Mouse (Mus musculus) MEL-GATA-1-ER (cell line): Measurements from ENCODE around the gene Unk.
"Not testable (repeated sequence)": the region's sequence is repeated elsewhere in the genome, so short reads cannot be mapped to it uniquely, and the experiment has no call there.

ENCODE experiments used
- DNase-seq: peaks from one replicate; pipeline ENCODE4 v3.0.0-alpha.2; 2012; ENCODE audit warnings: low read depth; ENCODE audit errors: extremely low read depth

Gene Unk

DNA sequence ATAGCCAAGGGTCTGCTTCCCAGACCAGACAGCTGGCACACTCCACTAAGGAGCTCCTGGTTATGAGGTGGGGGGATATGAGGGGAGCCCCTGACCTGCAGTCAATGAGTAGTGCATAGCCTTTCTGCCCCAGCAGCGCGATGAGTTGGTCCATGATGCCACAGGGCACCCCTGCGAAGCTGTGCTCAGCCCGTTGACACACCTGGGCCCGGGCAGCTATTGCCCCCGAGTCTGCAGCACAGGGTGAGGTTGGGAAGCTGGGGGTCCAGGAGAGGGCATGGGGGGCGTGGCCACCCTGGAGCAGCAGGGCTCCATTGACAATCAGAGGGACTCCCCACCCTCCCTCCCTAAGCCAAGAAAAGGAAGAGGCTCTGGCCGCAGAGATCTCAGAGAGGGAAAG lies 20.0 kb upstream of the Unk start:
- no peak for DNase-seq

DNA sequence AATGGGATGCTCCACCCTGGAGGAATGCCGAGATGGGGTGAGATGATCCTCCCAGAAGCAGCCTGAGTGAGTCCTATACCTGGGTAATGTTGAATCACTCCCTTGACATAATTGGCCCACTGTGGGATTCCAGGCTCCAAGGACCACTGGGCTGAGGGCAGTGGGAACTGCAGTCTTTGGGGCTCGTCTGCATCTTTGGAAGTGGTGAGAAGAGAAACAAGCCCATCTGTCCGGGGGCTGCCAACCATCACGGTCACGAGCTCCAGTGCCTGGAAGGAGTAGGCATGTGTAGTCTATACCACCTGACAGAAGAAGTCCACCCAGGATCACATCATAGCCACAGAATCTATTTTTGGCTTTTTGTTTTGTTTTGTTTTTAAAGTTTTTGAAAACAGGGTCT lies 19.2 kb upstream of the Unk start:
- DNase-seq, result no peak

DNA sequence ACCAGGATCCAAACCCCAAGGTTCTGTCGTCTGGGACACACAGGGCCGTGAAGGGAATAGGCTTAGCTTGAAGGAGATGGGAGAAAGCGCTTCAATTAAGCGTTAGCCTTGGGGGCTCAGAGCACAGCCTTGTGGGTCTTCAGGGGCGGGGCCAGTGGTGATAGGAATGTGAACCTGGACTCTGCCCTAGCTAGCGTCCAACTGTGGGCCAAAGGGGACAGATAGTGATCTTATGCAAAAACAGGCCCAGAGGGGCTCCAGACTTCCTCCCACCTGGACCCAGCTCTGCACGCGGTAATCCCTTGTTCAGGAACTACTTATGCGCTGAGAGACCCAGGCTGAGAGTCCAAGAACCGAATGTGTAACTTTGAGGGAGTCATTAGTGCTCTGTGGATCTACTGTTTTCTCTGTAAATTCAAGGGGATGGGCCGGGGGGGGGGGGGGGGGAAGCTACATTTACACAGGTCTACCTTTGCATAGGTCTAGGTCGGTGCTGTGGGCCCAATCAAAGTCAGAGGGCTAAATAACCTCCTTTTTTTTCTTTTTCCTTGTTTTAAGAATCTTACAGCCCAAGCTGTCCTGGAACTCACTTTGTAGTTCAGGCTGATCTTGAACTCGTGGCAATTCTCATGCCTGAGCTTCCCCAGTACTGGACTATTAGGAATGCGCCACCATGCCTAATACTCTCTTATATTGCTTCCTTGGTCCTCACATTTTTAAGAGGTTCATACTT lies 18.4 kb upstream of the Unk start:
- no peak for DNase-seq

DNA sequence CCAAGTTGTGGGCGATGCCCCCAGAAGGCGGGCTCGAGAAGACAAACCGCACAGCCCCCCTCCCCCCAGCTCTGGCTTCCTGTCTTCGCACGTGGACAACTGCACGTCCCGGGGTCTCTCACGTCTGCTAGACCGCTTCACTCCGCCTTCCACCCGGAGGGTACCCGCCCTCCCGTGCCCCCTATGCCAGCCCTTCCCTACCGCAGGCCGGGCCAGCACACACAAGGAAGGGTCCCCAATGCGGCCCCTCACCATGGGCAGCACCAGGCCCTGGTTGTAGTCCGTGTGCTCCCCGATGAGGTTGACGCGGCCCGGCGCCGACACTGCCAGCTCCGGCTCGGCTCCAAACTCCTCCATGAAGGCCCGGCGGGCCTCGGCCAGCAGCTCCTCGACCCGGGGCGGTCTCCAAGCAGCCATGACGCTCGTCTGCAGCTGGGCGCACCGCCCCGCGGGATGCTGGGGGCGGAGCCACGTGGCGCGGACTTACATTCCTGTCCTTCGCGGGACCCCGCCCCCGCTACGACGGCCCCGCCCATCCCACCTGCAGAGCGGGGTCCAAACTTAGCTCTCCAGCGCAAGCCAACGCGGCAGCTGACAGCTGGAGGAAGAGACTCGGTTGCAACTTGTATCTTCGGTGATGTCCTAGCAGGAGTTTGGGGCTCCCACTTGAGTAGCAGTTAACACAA lies 17.7 kb upstream of the Unk start, which contains the start of gene Galk1:
Gene Galk1 (minus strand): TSS at position 458 of the 686 bp plus-strand sequence.
- DNase-seq, result peak; percentile 75

DNA sequence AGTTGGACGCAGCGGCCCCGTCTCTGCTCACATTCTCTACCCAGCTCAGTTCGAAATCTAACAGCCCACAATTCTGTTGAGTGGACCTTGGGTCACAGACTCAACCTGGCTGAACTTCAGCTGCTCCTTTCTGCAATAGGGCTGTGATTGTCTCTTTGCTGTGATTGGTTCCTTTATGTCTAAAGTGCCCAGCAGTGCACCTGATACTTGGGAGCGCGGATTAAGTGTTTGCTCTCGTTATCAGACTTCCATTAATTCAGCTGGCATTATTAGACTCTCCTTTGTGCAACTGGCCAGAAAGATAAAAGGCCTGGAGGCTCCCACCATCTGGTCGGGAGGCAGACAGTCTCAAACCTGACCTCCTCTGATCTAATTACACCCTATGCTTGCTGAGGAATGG lies 15.3 kb upstream of the Unk start:
- DNase-seq, result no peak

DNA sequence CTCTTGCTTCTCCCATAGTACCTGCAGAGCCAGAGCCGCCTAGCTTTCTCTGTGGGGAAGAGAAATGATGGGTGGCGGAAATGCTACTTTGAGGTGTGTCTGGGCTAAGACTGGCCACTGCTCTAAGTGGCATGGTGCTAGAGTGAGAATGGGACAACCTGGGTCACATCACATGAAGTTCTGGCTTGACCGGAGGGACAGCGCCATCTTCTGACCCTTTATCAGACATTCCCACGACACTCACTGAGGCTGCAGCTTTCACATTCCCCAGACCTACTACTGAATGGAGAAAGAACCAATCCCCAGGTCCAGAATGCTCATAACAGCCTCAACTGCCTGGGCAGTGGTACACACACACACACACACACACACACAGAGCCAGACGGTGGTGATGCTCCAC lies 12.0 kb upstream of the Unk start:
- DNase-seq, result no peak

DNA sequence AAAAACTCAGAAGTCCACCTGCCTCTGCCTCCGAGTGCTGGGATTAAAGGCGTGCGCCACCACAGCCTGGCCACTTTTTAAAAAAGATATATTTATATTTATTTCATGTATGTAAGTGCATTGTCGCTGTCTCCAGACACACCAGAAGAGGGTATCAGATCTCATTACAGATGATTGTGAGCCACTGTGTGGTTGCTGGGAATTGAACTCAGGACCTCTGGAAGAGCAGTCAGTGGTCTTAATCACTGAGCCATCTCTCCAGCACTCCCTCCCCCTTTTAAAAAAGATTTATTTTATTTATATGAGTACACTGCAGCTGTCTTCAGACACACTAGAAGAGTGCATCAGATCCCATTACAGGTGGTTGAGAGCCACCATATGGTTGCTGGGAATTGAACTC lies 11.3 kb upstream of the Unk start:
- not testable (repeated sequence) for DNase-seq

DNA sequence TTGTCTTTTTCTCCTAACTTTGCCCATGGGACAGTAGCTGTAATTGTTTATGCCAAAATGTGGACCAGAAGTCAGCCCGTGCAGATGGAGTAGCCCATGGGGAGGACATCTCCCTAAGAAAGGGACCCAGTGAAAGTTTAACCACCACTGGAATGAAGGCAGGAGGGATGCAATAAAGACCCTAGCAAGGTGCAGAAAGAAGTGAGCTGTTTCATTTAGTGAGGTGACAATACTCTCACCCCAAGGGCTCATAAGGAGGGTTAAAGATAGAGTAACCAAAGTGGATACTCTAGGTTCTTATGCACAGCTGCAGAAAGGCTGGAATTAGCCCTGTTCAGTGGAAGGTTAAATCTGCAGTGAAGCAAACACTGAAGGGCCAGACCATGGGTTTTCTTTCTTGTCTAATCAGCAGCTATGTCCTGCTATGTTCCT lies 10.7 kb upstream of the Unk start:
- no peak for DNase-seq

DNA sequence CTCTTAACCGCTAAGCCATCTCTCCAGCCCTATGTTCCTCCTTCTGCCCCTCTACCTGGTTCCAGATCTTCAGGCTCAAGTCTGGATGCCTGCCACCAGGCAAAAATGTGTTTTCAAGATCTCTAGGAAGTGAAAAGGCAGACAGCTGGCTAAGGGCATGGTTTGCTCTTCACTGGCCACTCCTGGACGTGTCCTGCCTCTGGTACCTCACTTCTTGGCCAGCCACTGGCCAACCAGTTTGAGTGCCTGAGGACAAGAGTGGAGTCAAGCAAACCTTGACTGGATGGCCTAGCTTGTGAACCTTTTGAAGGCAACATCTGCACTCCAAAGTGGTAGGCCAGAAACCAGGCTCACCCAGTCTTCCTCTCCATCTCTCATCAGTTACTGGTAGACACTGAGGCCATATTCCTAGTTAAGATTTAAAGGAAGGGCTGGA lies 10.1 kb upstream of the Unk start:
- DNase-seq, result no peak

DNA sequence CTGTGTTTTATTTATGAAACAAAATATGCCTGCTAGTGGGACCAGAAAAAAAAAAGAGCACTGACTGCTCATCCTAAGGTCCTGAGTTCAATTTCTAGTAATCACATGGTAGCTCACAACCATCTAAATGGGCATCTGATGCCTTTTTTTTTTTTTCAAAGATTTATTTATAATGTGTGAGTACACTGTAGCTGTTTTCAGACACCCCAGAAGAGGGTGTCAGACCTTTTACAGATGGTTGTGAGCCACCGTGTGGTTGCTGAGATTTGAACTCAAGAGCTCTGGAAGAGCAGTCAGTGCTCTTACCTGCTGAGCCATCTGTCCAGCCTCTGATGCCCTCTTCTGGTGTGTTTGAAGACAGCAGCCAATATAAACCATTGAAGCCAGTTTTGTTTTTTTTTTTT lies 9.6 kb upstream of the Unk start:
- DNase-seq, result no peak

DNA sequence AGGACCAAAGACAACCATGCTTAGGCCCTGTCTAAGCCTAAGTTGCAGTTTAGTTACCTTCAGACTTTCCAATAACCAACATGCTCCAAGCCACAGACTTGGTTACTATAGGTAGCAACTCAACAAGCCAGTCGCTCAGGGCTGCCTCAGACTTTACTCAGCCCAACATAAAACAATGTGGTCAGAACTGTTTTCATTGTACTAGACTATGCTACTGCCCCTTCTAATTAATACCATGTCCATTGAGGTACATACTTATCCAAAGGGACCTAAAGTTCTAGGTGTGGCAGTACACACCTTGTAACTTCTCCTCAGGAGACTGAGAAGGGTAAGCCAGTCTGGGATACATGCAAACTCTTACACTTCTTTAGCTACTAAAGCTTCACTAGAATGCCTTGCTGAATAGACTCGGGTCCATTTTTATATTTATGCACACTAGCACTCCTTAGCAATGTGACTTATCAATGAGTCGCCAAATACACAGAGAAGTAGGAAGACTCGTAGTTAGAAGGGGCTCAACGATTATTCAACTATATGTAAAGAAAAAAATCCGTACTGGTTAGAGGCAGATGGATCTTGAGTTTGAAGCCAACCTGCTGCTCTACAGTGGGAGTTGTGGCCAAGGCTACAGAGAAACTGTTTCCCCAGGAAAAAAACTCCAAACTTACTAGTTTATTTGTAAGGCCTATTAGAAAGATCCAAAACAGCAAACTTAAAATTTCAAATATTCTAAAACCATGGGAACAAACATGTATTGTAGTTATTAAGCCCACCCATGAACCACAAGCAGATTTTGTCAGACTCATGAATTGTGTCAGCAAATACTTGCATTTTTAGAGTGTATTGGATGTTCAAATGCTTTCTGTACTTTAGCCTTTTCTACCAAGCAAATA lies 8.5 kb upstream of the Unk start:
- no peak for DNase-seq

DNA sequence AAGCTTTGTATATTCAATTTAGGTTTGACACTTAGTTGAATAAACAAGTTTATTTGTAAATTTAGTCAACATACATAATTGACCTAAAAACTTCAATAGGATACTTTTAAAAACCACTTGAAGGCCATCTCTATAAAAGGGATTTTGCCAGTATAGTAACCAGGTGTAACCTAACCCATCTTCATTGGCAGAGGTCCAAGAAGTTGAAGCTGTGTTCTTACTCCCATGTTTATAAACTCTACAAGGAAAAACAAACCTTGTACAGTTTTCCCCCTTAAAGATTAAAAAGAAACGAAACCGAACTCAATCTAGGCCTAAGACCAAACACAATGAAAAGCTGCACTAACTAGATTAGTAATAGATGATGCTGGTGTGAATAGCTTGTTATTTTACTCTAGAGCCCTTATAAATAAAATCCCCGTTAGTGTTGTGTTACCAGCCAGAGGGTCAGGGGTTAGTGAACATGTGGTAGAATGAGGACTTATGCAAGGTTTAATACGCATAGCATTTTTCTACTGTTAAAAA lies 7.8 kb upstream of the Unk start:
- no peak for DNase-seq

DNA sequence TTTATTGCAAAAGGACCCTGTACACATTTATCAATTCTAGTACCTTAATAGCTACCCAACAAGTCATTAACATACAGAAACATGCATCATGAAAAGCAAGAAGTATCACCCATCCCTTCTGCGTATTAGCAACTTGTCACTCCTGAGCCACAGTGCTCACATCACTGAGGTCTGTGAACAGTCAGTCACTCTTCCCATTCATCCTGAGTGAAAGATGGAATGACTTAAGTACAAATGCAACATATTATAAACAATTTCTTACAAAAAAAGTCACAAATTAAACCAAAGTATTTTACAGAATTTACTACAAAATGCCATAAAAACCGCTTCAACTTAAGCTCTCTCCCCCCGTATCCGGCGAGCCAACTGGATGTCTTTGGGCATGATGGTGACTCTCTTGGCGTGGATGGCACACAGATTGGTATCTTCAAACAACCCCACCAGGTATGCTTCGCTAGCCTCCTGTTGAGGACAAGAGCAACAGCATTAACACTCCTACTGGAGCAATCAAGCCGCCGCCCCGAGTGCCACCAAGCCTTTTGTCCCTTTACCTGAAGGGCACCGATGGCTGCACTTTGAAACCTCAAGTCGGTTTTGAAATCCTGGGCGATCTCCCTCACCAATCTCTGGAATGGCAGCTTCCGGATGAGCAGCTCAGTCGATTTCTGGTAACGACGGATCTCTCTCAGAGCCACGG lies 6.9 kb upstream of the Unk start:
- DNase-seq, result not testable (repeated sequence)

DNA sequence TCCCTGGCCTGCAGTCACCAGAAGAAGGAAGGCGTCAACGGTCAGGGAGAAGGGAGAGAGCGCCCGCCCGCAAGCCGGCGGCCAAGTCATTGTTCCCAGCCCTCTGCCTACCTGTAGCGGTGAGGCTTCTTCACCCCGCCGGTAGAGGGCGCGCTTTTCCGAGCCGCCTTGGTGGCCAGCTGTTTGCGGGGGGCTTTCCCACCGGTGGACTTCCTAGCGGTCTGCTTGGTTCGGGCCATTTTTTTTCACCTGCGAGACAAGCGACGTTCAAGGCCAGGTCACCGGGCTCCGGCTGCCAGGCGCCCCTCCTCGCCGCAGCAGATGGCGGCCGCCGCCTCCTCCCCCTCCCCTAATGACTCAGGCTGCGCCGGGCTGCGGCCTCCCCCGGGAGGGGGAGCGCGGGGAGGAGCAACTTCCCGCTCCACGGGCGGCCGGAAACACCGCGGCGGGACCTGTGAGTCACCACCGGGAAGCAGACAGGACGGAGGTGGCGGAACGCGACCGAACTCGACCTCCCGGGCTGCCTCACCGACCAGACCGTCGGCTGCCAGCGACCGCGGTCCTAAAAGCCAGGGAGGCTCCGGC lies 6.3 kb upstream of the Unk start:
- DNase-seq, result no peak

DNA sequence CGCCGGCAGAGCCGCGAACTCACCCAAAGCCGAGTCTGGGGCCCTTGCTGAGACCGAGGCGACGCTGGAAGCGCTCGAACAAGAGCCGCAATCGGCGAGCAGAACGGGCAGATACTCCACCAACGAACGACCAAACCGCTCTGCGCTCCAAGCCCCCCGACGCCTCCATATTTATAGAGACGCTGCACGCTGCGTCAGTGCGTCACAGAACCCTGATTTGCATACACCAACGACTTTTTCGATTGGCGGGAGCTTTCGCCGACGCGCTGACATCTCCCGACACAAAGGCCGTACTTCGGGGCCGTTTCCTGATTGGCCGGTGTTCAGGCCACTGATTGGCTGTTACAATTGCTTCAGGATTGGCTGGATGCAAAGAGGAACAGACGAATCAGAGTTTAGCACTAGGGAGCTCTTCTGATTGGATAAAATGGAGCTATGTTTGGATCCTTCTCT lies 5.7 kb upstream of the Unk start:
- peak; percentile 99 for DNase-seq

DNA sequence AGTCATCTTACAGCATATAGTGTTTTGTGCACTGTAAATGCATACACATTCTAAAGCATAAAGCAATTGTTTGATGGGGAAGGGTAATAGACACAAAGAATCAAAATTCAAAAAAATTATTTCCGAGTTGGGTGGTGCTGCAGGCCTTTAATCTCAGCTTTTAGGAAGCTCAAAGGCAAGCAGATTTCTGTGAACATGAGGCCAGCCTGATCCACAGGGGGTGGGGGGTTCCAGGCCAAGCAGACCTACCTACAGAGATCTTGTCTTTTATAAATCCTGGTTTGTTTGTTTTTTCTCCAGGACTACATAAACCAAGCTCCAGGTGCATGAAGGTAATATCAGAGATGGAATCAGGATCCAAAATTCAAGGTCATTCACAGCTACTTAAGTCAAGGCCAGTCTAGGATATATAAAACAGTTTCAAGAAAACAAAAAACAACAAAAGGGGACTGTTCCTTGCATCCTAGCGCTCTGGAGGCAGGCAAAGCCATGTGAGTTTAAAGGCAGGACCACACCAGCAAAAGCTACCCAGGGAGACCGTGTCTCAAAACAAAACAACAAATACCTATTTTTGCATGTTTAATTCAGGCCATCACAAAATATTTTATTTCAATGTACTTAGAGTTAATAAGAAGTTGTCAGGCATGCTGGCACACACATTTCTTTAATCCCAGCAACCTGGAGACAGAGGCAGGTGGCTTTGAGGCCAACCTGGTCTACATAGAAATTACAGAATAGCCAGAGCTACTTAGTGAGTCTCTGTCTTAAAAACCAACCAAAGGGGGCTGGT lies 4.9 kb upstream of the Unk start:
- DNase-seq, result no peak

DNA sequence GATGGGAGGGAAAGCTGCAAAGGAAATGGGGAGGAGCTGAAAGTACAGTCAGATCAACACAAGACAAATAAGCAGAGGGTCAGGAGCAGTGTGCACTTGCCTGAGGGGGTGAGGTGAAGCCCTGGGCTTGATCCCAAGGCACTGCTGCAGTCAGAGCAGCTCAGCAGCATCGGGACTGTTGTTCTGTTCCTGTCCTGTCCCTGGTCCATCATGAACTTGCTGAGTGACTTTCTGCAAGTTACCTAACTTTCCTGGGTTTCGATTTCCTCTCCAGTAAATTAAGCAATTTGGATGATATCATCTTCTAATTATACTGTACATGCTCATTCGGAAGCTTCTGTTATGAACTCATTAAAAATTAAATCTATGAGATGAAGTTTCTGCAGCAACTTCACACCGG lies 2.4 kb upstream of the Unk start, which contains the start of gene H3f3b:
Gene H3f3b (minus strand): TSS at position 207 of the 400 bp plus-strand sequence.
- DNase-seq, result no peak

DNA sequence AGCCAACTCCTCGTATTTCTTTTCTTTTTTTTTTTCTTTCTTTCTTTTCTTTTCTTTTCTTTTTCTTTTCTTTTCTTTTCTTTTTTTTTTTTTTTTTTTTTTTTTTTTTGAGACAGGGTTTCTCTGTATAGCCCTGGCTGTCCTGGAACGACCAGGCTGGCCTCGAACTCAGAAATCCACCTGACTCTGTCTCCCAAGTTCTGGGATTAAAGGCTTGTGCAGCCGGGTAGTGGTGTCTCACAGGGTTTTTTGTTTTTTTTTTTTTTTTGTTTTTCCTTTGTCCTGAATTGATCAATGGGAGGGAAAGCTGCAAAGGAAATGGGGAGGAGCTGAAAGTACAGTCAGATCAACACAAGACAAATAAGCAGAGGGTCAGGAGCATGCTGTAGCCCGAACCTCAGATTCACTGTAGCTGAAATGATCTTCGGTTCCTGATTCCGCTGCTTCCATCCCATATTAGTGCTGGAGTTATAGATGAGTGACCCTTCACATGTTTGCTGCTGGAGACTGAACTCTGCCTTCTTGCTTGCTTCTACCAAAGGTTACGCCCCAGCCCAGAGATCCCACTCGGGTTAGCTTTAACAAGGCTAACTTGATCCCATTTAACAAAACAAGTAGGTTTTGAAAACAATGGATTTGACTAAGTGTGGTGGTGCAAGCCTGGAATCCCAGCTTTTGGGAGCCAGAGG lies 1.8 kb upstream of the Unk start:
- DNase-seq, result no peak
